Mouse (Mus musculus) cerebellum, adult 18-20 months (tissue): Measurements from ENCODE around the gene Aak1.
A peak's percentile ranks its signal among the peaks of the same experiment; 100 is the strongest.
"Not testable (repeated sequence)": the region's sequence is repeated elsewhere in the genome, so short reads cannot be mapped to it uniquely, and the experiment has no call there.

ENCODE experiments used
- DNase-seq, 2 experiments: peaks; one replicate each; pipeline ENCODE4 v3.0.0; 2021

The Aak1 gene

DNA sequence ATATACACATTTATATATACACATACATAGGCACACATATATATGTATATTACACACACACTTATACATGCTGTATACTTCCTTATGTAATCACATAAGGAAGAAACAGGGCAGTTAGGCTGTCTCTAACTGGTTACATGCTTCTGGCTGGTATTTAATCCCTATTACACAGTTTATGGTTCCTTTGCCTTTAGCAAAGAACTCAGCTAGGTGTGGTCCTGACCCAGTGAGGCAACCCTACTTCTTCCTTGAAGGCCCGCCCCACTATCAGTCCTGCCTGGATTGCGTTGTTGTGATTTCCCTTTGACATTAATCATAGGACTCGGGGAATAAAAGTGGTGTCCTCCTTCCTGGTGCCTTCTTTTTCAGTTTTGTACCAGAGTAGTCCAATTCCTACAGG is 185.1 kb downstream of the Aak1 start:
- DNase-seq: no peak

DNA sequence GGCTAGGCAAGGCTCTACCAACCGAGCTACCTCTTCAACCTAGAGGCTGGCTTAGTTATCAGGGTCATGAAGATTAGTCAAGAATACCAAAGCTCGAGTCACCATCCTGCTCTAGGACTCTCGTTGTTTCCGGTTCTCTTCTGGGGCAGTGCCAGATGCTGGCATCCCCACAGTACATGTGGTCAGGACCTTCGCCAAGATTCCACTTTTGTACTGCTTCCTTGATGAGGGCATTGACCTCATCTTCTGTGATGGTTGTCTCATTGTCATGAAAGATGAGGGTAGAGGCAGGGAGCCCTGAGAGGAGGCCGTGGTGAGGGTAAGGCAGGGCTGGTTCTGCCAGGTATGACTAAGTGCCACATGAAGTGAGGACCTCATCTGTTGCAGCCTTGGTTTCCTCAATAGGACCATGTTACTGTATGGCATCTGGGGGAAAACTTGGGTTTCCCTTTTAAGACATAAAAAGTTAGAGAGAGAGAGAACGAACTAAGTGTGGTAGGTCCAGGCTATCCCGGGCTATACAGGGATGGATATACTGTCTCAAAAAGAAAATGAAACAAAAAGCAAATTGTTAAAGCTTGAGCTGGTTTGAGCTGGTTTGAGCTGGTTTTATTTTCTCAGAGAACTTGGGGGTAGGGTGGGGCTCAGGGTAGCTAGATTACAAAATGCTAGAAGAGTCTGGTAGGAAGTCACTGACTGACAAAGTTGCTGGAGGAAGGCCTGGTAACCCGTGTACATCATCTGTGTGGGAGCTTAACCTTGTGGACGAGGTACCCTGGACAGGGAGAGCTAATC is 188.7 kb downstream of the Aak1 start:
- no peak for DNase-seq

DNA sequence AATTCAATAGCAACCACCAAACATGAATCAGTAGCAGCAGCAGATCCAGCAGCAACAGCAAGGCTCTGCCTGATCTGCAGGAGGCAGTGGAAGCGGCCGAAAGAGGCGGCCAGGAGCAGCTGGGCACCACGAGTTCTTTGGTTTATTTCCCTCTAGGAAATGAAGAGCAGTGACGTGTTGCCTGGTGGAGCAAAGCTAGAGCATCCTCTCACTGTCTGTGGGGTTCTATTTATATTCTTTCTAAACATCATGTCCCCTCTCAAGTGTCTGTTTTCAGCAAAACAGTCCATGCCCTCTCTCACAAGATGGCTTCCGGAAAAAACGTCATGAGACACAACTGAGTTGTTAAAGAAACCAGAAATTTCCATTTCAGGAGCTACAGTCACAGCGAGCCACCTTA is 189.8 kb downstream of the Aak1 start:
- DNase-seq: no peak

DNA sequence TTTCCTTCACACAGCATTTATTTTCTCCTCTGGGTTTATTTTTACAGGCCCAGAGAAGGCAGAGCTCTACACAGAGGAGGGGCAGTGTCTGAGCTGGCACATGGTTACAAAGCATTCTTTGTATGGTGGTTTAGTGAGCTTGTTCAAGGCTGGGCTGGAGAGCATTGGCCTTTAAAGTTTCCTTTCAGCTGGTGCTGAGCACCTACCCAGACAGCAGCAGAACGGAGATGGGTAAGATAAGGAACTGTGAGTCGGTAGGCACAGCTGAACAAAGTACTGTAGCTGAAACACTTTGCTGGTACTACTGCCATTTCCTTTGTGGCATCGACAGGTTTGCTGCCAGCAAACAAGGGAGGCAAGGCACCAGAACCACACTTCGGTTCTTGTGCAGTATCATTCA is 191.7 kb downstream of the Aak1 start:
- DNase-seq: no peak

DNA sequence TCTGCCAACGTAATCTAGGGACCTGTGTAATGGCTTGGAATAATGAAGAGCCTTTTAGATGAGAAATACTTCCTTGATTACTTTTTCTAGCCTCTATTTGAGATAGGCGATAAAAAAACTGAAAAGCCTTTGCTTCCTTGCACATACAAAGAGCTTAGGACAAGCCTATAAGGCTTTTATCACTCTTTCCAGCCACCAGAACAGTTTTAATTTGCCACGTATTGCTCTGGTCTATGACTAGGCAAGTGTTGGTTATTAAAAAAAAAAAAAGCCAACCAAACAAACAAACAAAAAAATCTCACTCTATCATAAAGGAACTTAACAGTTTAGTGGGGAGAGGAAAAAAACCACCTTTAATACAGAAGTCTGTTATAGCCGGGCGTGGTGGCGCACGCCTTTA is 192.1 kb downstream of the Aak1 start:
- no peak for DNase-seq

DNA sequence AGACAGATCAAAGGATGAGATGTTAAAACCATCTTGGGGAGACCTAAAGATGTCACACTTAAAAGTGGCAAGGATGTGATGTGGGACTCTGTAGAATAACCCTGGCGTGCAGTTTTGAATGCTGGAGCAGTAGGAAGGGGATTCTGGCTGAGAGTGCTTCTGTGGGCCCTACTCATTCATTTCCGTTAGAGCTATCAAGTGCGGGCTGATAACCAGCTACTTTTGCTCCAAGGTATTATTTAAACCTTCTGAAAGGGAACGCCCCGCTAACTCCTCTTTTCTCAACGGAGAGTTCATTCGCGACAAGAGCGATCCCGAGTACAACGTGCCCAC is 192.7 kb downstream of the Aak1 start:
- no peak for DNase-seq

DNA sequence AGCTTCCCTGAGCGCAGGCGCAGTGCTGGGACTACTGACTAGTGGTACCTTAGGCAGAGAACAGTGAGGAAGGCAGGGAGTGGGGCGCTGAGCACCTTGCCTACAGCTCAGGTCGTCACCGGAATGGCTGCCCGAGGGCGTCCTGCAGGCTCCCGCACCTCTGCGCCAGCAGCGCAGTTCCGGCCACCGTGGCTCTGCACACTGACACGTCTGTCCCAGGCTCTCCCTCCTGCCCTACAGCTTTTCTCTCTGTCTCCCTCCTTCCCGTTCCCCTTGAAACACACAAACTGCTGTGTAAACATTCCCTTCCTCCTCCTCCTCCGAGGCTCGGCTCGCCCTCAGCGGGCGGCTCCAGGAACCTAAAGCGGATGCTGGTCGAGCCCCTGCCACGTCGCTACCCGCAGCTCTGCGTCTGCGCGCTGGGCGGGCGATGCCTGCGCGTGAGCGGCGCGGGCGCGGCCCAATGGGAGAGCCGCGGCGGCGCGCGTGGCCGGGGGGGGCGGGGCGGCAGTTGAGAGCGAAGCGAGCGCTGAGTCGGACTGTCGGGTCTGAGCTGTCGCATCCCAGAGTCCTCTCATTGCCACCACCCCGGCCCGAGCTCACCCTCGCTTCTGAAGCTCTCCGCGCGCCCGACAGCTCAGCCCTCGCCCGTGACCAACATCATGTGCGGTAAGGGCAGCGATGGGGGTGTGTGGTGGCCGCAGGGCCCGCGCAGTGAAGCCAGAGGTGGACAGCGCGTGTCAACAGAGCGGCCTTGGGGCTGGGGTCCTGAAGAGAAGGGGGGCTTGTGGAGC is 193.2 kb downstream of the Aak1 start, which contains the start of gene Gfpt1:
Gene Gfpt1, plus strand, starts transcription at position 510 of the 794 bp plus-strand sequence.
- DNase-seq: peak; percentile 95 to 98

DNA sequence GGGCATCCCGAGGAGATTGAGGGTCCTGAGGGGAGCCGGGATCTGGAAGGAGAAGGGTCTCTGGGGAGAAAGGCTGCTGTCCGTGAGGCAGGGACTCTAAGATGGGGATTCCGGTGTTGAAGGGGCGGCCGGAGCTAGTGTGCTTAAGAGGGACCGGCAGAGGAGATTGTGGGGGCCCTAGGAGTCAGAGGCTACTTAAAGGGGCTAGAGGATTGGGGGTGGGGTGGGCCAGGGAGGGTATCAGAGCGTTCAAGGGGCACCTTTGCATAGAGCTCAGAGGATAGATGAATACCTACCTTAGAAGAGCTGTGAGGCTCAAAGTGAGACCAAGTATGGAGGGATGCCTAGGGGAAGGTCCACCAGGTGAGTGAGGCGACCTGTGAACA is 193.8 kb downstream of the Aak1 start:
- no peak for DNase-seq

DNA sequence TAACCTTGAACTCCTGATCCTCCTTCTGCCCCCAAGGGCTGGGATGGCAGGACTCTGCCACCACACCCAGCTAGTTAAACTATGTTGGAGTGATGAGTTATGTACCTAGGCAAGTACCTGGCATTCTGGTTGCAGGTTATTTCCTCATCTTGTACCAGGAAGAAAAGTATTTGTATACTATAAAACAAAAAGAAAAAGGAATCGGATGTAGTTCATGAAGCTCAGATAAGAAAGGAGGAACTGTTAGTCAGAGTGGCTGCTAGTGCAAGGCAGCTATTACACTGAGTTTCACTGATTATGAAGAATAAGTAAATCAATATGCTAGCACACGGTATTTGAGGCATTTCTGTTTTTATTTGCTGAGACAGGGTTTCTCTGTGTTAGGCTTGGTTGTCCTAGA is 195.6 kb downstream of the Aak1 start:
- DNase-seq: no peak

DNA sequence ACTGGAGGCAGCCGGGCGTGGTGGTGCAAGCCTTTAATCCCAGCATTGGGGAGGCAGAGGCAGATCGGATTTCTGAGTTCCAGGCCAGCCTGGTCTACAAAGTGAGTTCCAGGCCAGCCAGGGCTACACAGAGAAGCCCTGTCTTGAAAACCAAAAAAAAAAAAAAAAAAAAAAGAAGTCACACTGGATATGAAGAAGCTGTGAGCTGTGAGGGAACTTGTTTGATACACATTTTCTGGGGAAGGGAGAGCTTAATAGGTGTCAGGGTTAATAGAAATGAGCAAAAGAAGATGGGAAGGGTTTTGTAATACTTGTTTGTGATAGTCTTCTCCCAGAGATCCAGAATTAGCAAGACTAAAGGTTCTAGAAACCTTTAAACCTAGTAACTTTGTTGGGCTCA is 196.2 kb downstream of the Aak1 start:
- DNase-seq: no peak

DNA sequence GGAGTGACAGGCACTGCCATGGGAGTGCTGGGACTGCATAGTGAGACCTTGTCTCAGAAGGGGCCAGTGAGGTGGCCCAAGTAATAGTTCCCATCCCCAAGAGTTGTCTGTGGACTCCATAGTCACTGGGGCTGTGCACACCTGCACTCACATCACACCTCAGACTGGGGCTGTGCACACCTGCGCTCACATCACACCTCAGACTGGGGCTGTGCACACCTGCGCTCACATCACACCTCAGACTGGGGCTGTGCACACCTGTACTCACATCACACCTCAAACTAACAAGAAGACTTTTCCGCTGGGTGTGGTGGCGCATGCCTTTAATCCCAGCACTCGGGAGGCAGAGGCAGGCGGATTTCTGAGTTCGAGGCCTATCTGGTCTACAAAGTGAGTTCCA is 199.4 kb downstream of the Aak1 start:
- DNase-seq: not testable (repeated sequence)

DNA sequence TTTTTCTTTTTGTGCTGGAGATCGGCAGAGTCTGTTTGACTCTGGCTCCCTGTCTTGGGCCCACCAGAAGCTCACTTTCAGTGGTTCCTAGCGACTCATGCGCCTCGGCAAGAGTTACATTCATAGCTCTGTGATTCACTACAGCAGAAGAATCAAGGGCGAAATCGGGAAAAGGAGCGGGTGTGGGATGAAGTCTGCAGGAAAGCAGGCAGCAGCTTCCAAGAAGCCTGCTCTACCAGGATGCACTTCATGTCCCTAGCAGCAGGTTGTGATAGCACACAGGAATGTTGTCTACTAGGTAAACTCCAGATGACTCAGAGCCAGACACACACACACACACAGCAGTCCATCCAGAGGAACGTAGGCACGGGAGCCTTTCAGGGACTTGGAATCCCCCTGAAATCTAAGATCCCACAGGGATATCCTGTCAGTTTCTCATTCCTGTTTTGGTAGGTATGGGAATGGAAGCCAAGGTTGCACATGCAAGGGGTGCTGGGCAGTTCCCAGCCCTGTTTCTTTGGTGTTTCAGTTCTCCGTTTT is 202.6 kb downstream of the Aak1 start:
- no peak for DNase-seq
